Mouse (Mus musculus): ENCODE measurements around the gene Aaas.

The Aaas gene

DNA sequence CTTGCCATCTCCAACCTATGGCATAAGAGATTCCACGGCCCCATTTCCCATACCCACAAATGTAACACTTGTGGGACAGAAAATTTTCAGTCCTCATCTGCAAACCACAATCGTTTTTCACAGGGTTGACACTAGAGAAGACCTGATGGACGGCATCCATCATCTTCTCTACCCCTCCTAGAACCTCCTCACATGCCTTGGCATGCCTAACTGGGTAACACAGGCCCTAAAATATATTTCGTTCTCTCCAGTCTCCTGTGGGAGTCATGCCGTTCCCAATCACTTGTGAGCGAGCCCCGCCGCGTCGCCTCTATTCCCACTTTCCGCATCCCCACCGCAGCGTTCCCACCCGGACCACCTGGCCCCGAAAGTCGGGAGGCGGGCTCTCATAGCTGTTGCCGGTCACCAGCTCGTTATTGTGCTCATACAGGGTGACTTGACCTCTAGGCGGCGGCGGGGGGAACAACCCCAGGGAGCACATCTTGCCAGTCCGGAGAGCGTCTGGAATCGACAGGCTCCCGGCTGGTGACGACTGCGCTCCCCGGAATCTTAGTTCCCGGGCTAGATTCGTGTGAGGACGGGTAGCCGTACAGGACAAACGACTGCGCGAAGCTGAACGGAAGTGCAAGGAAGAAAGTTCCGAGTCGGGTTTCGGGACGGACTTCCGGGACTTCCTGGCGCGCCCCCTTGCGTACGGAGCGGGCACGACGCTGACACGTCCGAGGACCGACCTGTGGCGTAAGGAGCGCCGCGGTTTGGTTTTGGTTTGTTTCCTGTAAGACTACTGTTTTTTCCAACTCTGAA lies at the start of gene Aaas:
Gene Aaas (minus strand): TSS at position 634 of the 804 bp plus-strand sequence.
- DNase-seq = peak; percentile 98

DNA sequence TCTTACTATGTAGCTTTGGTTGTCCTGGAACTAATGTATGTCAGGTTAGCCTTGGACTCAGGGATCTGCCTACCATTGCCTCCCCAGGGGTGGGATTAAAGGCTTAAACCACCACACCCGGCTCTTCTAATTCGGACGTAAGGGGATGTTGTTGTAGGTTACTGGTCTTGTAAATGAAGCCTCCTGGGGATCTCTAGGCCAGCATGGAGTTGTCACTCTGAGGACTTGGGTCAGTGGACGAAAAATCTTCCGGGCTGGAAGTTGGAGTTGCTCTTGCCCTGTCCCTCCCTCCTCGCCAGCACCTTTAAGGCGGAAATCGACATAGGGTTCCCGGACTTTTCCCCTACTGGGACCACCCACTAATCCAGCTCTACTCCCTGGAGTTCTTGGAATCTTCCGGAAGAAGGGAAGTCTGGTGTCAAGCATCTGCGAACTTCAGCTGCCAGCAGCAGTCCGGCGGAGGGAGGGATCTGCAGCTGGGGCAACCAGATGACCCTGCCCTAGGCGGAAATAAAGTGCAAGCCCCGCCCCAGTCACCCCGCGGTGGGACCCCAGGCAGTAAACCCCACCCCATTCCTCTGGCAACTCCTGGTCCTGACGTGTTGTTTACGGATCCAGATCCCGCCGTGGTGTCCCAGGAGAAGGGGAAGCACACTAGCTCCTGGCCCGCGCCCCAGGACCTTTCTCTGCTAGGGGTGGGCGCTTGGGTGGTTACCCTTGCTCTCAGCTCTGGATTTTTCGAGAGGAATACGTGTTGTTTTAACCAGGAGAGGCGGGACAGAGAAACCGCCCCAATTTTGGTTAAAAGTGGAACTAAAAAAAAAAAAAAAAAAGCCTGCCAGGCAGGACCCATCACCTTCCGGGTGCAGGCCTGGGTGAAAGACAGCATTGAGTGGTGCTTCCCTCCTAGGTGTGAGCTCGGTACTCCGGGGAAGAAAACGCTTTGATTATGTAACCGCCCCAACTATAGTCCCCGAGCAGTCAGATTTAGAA lies 49.0 kb upstream of the Aaas start:
- peak; percentile 95 for DNase-seq

DNA sequence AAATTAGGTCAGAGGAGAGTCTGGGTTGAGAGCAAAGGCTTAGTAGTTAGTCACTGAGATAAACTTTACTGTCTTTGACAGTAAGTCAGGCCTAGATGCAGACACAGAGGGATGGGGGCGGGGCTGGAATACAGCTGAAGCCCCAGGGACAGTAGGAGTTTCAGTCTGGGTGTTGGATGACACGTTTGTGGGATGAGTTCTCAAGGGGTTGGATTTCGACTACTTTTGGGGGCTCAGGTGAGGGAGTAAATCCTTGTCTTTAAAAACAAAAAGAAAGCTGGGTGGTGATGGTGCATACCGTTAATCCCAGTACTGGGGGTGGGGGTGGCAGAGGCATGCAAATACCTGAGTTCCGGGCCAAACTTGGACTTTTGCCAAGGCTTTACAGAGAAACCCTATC lies 48.1 kb upstream of the Aaas start:
- DNase-seq = peak; percentile 66

- no peak for DNase-seq
These were observed 44.5 kb upstream of the Aaas start for GRCm38 (mm10) chr15:102395061-102395460.

- DNase-seq = no peak
These were observed 43.0 kb upstream of the Aaas start for GRCm38 (mm10) chr15:102393584-102394014.

GRCm38 (mm10) chr15:102392520-102392919 lies 41.9 kb upstream of the Aaas start:
- DNase-seq = no peak

DNA sequence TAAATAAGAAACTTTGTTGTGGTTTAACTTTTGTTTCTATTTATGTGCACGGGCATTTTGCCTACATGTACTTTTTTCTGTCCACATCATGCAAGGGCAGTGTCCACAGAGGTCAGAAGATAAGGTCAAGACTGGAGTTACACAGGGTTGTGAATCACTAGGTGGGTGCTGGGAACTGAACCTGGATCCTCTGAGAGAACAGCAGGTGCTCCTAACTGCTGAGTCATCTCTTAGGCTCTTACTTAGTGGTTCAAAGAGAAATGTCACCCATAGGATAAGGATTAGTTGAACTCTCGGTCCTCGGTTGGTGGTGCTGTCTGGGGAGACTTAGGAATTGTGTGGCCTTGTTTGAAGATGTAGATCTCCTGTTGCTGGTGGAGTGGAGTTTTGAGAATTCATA lies 38.4 kb upstream of the Aaas start:
- DNase-seq = no peak

GRCm38 (mm10) chr15:102386640-102387039 lies 36.1 kb upstream of the Aaas start:
- DNase-seq = no peak

- DNase-seq = no peak
These were observed 33.1 kb upstream of the Aaas start for GRCm38 (mm10) chr15:102383671-102384070.

GRCm38 (mm10) chr15:102381575-102381974 lies 31.0 kb upstream of the Aaas start:
- peak; percentile 93 for DNase-seq

GRCm38 (mm10) chr15:102377810-102378262 lies 27.3 kb upstream of the Aaas start:
- DNase-seq = peak; percentile 91

- DNase-seq = peak; percentile 96
These were observed 26.6 kb upstream of the Aaas start for GRCm38 (mm10) chr15:102377163-102377543.

- peak; percentile 82 for DNase-seq
These were observed 26.0 kb upstream of the Aaas start for GRCm38 (mm10) chr15:102376453-102377162.

DNA sequence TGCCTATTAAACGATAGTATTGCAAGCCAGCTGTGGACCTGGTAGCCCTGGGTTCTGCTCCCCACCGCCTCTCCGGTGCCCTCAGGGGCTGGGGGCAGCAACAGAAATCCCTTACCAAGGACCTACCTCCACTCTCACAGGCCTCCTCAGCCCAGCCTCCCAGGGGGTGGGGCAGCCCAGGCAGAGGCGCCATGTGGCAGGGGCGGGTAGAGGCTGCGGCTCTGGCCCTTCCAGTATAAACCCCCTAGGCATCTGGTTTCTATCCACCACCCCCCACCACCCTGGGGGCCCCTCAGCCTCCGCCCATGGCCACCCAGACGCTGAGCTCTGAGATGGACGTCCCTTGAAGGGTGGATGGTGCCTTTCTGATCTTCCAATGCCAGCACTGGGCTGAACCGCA lies 20.2 kb upstream of the Aaas start:
- DNase-seq = no peak

GRCm38 (mm10) chr15:102369972-102370371 lies 19.4 kb upstream of the Aaas start:
- DNase-seq = no peak

GRCm38 (mm10) chr15:102366733-102367344 lies 16.3 kb upstream of the Aaas start, which contains the start of gene Sp7:
Sp7 (minus strand) TSS chr15:102367182.
- no peak for DNase-seq

- no peak for DNase-seq
These were observed 15.7 kb upstream of the Aaas start for GRCm38 (mm10) chr15:102366238-102366637.

GRCm38 (mm10) chr15:102364678-102365077 lies 14.1 kb upstream of the Aaas start:
- DNase-seq = no peak

- peak; percentile 58 for DNase-seq
These were observed 12.1 kb upstream of the Aaas start for GRCm38 (mm10) chr15:102362648-102363047.

GRCm38 (mm10) chr15:102358834-102359233 lies 8.3 kb upstream of the Aaas start:
- no peak for DNase-seq

GRCm38 (mm10) chr15:102358126-102358525 lies 7.6 kb upstream of the Aaas start:
- no peak for DNase-seq
